Mouse (Mus musculus) liver, embryonic 11.5 days (tissue): ENCODE measurements at regions not wholly inside any gene's neighbourhood (a gene's known extent, or its start where the extent isn't known, plus 50 kb on each side); places are given as distances from the start of the nearest gene placed in this dataset.

Source experiments
- ATAC-seq: fragments of 200-750 bp; cut with Nextera tagmentation; replicated peaks from 2 replicates; pipeline ENCODE4 v1.8.0; 2017; ENCODE audit warnings: moderate number of reproducible peaks, mild to moderate bottlenecking, moderate TSS enrichment, moderate library complexity; ENCODE audit not compliant: low FRiP score
- DNase-seq: peaks from one replicate; pipeline ENCODE4 v3.0.0-alpha.2; 2017; ENCODE audit warnings: low spot score
- H3K27ac ChIP-seq: fragments of 300-500 bp; sonication (generic); 2 replicates; pipeline ENCODE4 v1.5.1; 2014; ENCODE audit warnings: mild to moderate bottlenecking, low read depth, low read length, control low read depth
- H3K27me3 ChIP-seq: fragments of 300-500 bp; sonication (generic); replicated peaks from 2 replicates; pipeline ENCODE4 v1.6.1; 2014; ENCODE audit warnings: low read length, mixed read lengths; ENCODE audit not compliant: control insufficient read depth, insufficient read depth
- H3K36me3 ChIP-seq: fragments of 300-500 bp; sonication (generic); 2 replicates; pipeline ENCODE4 v1.6.1; 2014; ENCODE audit warnings: mild to moderate bottlenecking, low read length, moderate library complexity, mixed read lengths; ENCODE audit not compliant: control insufficient read depth, insufficient read depth
- H3K4me1 ChIP-seq: fragments of 300-500 bp; sonication (generic); replicated peaks from 2 replicates; pipeline ENCODE4 v1.6.1; 2014; ENCODE audit warnings: low read length, mixed read lengths; ENCODE audit not compliant: control insufficient read depth, insufficient read depth
- H3K4me2 ChIP-seq: fragments of 300-500 bp; sonication (generic); 2 replicates; pipeline ENCODE4 v1.6.1; 2014; ENCODE audit warnings: mild to moderate bottlenecking, control low read depth, moderate library complexity
- H3K4me3 ChIP-seq: fragments of 300-500 bp; sonication (generic); 2 replicates; pipeline ENCODE4 v1.5.1; 2014; ENCODE audit warnings: low read depth, low read length, control low read depth
- H3K9ac ChIP-seq: fragments of 300-500 bp; sonication (generic); 2 replicates; pipeline ENCODE4 v1.6.1; 2014; ENCODE audit warnings: low read depth, low read length, control low read depth
- H3K9me3 ChIP-seq: fragments of 300-500 bp; sonication (generic); 2 replicates; pipeline ENCODE4 v1.6.1; 2016; ENCODE audit warnings: low read length, inconsistent platforms, mixed read lengths; ENCODE audit not compliant: control insufficient read depth
- WGBS: fragments of 180-500 bp; shearing (Covaris S2); extraction: QIAGEN DNeasy Blood & Tissue Kit; methylation state at CpG from one replicate; pipeline ENCODE4 v1.1.7; 2014; 5-methylcytosine and 5-hydroxymethylcytosine counted together

- Histone ChIP-seq H3K9ac (no peak overlapping the region), H3K36me3 (no peaks in the 10 kb centered on the region), H3K4me1 (no peaks in the 10 kb centered on the region), H3K27me3 (no peaks in the 10 kb centered on the region), H3K4me3 (no peak overlapping the region), H3K9me3 (no peaks in the 10 kb centered on the region), H3K4me2 (no peak overlapping the region), H3K27ac (no peak overlapping the region)
- ATAC-seq: no peak
- 71% methylated on average over 5 of the region's 5 CpGs for WGBS
- DNase-seq: no peak
Measured at GRCm38 (mm10) chr15:5708454-5708853, 464.5 kb upstream of the Ptger4 start.

- no peak overlapping the region for H3K4me3 ChIP-seq
- H3K9me3 ChIP-seq: no peaks in the 10 kb centered on the region
- no peak overlapping the region for H3K9ac ChIP-seq
- ATAC-seq: no peak
- H3K36me3 ChIP-seq: no peaks in the 10 kb centered on the region
- no peaks in the 10 kb centered on the region for H3K27me3 ChIP-seq
- H3K27ac ChIP-seq: no peak overlapping the region
- 27% methylated on average over 1 of the region's 1 CpGs for WGBS
- no peaks in the 10 kb centered on the region for H3K4me1 ChIP-seq
- H3K4me2 ChIP-seq: no peak overlapping the region
- DNase-seq: no peak
Measured at GRCm38 (mm10) chr15:5740658-5741057, 496.7 kb upstream of the Ptger4 start.

- ATAC-seq (no peak), DNase-seq (no peak)
- no peak overlapping the region for H3K27ac ChIP-seq
- no peak overlapping the region for H3K9ac ChIP-seq
- WGBS: 84% methylated on average over 5 of the region's 5 CpGs
- no peaks in the 10 kb centered on the region for H3K36me3 ChIP-seq
- no peak overlapping the region for H3K4me3 ChIP-seq
- H3K4me1 ChIP-seq: no peaks in the 10 kb centered on the region
- H3K9me3 ChIP-seq: no peaks in the 10 kb centered on the region
- H3K4me2 ChIP-seq: no peak overlapping the region
- no peaks in the 10 kb centered on the region for H3K27me3 ChIP-seq
Measured at GRCm38 (mm10) chr15:5743893-5744292, 499.9 kb upstream of the Ptger4 start.

- no peak overlapping the region for H3K27ac ChIP-seq
- H3K4me1 ChIP-seq: no peaks in the 10 kb centered on the region
- H3K36me3 ChIP-seq: no peaks in the 10 kb centered on the region
- H3K4me3 ChIP-seq: no peak overlapping the region
- no peaks in the 10 kb centered on the region for H3K27me3 ChIP-seq
- DNase-seq (no peak), ATAC-seq (no peak)
- H3K9me3 ChIP-seq: no peaks in the 10 kb centered on the region
- H3K4me2 ChIP-seq: no peak overlapping the region
- 73% methylated on average over 2 of the region's 2 CpGs for WGBS
- no peak overlapping the region for H3K9ac ChIP-seq
Measured at GRCm38 (mm10) chr15:5758690-5759089, 514.7 kb upstream of the Ptger4 start.

GRCm38 (mm10) chr15:5762216-5762615 is 518.2 kb upstream of the Ptger4 start:
- WGBS: 79% methylated on average over 4 of the region's 4 CpGs

GRCm38 (mm10) chr15:5777074-5777473 is 522.5 kb upstream of the Dab2 start:
- Histone ChIP-seq H3K4me2 (no peak overlapping the region), H3K27ac (no peak overlapping the region), H3K4me3 (no peak overlapping the region), H3K27me3 (no peaks in the 10 kb centered on the region), H3K4me1 (no peaks in the 10 kb centered on the region), H3K9ac (no peak overlapping the region), H3K36me3 (no peaks in the 10 kb centered on the region), H3K9me3 (no peaks in the 10 kb centered on the region)
- no peak for ATAC-seq
- WGBS: 74% methylated on average over 4 of the region's 4 CpGs
- no peak for DNase-seq

More at GRCm38 (mm10) chr15:5762216-5762615, 518.2 kb upstream of the Ptger4 start:
- Histone ChIP-seq H3K4me3 (no peak overlapping the region), H3K27ac (no peak overlapping the region), H3K4me2 (no peak overlapping the region), H3K4me1 (no peaks in the 10 kb centered on the region), H3K27me3 (no peaks in the 10 kb centered on the region), H3K9ac (no peak overlapping the region), H3K36me3 (no peaks in the 10 kb centered on the region), H3K9me3 (no peaks in the 10 kb centered on the region)
- ATAC-seq: no peak
- DNase-seq: no peak

GRCm38 (mm10) chr15:5799917-5800316 is 499.7 kb upstream of the Dab2 start:
- H3K9ac ChIP-seq: no peak overlapping the region
- WGBS: 72% methylated on average over 3 of the region's 3 CpGs
- no peaks in the 10 kb centered on the region for H3K4me1 ChIP-seq
- DNase-seq (no peak), ATAC-seq (no peak)
- no peak overlapping the region for H3K4me2 ChIP-seq
- no peak overlapping the region for H3K4me3 ChIP-seq
- H3K27ac ChIP-seq: no peak overlapping the region
- no peaks in the 10 kb centered on the region for H3K9me3 ChIP-seq
- H3K36me3 ChIP-seq: no peaks in the 10 kb centered on the region
- no peaks in the 10 kb centered on the region for H3K27me3 ChIP-seq

GRCm38 (mm10) chr15:5811154-5811732 is 488.3 kb upstream of the Dab2 start:
- Histone ChIP-seq H3K4me2 (no peak overlapping the region), H3K4me1 (no peaks in the 10 kb centered on the region)

GRCm38 (mm10) chr15:5811958-5812357 is 487.6 kb upstream of the Dab2 start:
- H3K4me2 ChIP-seq: no peak overlapping the region
- H3K4me1 ChIP-seq: no peaks in the 10 kb centered on the region
- no peak overlapping the region for H3K27ac ChIP-seq
- H3K9me3 ChIP-seq: no peaks in the 10 kb centered on the region
- WGBS: 77% methylated on average over 1 of the region's 1 CpGs
- DNase-seq (no peak), ATAC-seq (no peak)
- no peak overlapping the region for H3K4me3 ChIP-seq
- no peaks in the 10 kb centered on the region for H3K36me3 ChIP-seq
- H3K9ac ChIP-seq: no peak overlapping the region
- H3K27me3 ChIP-seq: no peaks in the 10 kb centered on the region

More at GRCm38 (mm10) chr15:5811154-5811732, 488.3 kb upstream of the Dab2 start:
- ATAC-seq (no peak), DNase-seq (no peak)
- Histone ChIP-seq H3K36me3 (no peaks in the 10 kb centered on the region), H3K27me3 (no peaks in the 10 kb centered on the region), H3K9ac (no peak overlapping the region), H3K27ac (no peak overlapping the region), H3K9me3 (no peaks in the 10 kb centered on the region), H3K4me3 (no peak overlapping the region)
- WGBS: 80% methylated on average over 9 of the region's 9 CpGs
